Mouse (Mus musculus) spleen, postnatal 10 days (tissue): Measurements from ENCODE around the gene Cald1.

ENCODE experiments used
- DNase-seq, 2 experiments: peaks; one replicate each; pipeline ENCODE4 v3.0.0; 2021 to 2022; ENCODE audit warnings: low spot score in 2 of 2

Gene Cald1

GRCm38 (mm10) chr6:34760023-34760422 is 161.7 kb downstream of the Cald1 start:
- peak in 1 of 2 experiments; percentile 64 for DNase-seq

GRCm38 (mm10) chr6:34765721-34766120 is 167.4 kb downstream of the Cald1 start:
- no peak for DNase-seq

GRCm38 (mm10) chr6:34769984-34770383 is 171.7 kb downstream of the Cald1 start:
- no peak for DNase-seq

- DNase-seq, result no peak
Observed at GRCm38 (mm10) chr6:34770491-34770890, 172.2 kb downstream of the Cald1 start.

GRCm38 (mm10) chr6:34776396-34776795 is 178.1 kb downstream of the Cald1 start:
- no peak for DNase-seq

- no peak for DNase-seq
Observed at GRCm38 (mm10) chr6:34777094-34777493, 178.8 kb downstream of the Cald1 start.

- DNase-seq, result no peak
Observed at GRCm38 (mm10) chr6:34777981-34778668, 179.8 kb downstream of the Cald1 start.

- peak; percentile 98 for DNase-seq
Observed at GRCm38 (mm10) chr6:34780231-34780942, 182.1 kb downstream of the Cald1 start, which contains the start of gene Agbl3. TSS of gene Agbl3 (plus strand) at chr6:34780432.

GRCm38 (mm10) chr6:34780943-34781289 is 182.6 kb downstream of the Cald1 start:
- no peak for DNase-seq

- DNase-seq, result no peak
Observed at GRCm38 (mm10) chr6:34782493-34782892, 184.2 kb downstream of the Cald1 start.

- no peak for DNase-seq
Observed at GRCm38 (mm10) chr6:34796881-34797280, 198.6 kb downstream of the Cald1 start.

GRCm38 (mm10) chr6:34797887-34798286 is 199.6 kb downstream of the Cald1 start:
- DNase-seq, result no peak

- no peak for DNase-seq
Observed at GRCm38 (mm10) chr6:34805582-34805981, 207.3 kb downstream of the Cald1 start.

- no peak for DNase-seq
Observed at GRCm38 (mm10) chr6:34810651-34811050, 212.4 kb downstream of the Cald1 start.

GRCm38 (mm10) chr6:34824406-34824805 is 226.1 kb downstream of the Cald1 start:
- no peak for DNase-seq
